Mouse (Mus musculus) lung, adult 10 weeks (tissue): ENCODE data around the gene Gm21760. TPM values are rescaled to one million over a fixed set of nuclear protein-coding genes. Genes with fewer than 3 reads are reported as not detected.

Source experiments
- polyA plus RNA-seq: library from polyadenylated mRNA; stranded (reverse); fragments of 350-450 nt; fragmentation: Illumina TruSeq; extraction: RNeasy Lipid Tissue Mini Kit (QIAGEN cat#74804); gene quantifications from one replicate; pipeline ENCODE4 v1.2.3, GENCODE M21; 2014; ENCODE audit warnings: low read depth, low replicate concordance; ENCODE audit not compliant: insufficient read depth

Gene Gm21760
- polyA plus RNA-seq = not detected

GRCm38 (mm10) chrY:80133479-80133878 lies at the start of gene Gm21760:
Gene Gm21760, plus strand, starts transcription at chrY:80133779.

